Mouse (Mus musculus) olfactory bulb, adult 2 months (tissue): ENCODE data around the gene Slc30a10.

Source experiments
- CTCF ChIP-seq: fragments of 200-500 bp; IDR thresholded peaks from 2 replicates; pipeline ENCODE4 v1.5.1; 2012; ENCODE audit warnings: low read depth, mild to moderate bottlenecking, low read length, moderate library complexity; ENCODE audit not compliant: insufficient read depth
- POLR2A ChIP-seq: fragments of 200-500 bp; IDR thresholded peaks from 2 replicates; pipeline ENCODE4 v1.6.1; 2012; ENCODE audit warnings: mild to moderate bottlenecking, low read depth, low read length, moderate library complexity; ENCODE audit not compliant: insufficient read depth

GRCm38 (mm10) chr1:185405921-185406320 lies 48.7 kb upstream of the Slc30a10 start:
- TF ChIP-seq CTCF (no peak), POLR2A (no peak)
